Mouse (Mus musculus) kidney, postnatal 25 days (tissue): ENCODE measurements around the gene Cep78.

Source experiments
- DNase-seq, 2 experiments: peaks; one replicate each; pipeline ENCODE4 v3.0.0; 2021; ENCODE audit warnings: mixed read lengths in 2 of 2

The Cep78 gene

GRCm38 (mm10) chr19:15984449-15985171 is at the start of gene Cep78:
Gene Cep78, minus strand, starts transcription at chr19:15984989.
- peak; percentile 90 to 93 for DNase-seq

GRCm38 (mm10) chr19:16031276-16031675 is 46.5 kb upstream of the Cep78 start:
- no peak for DNase-seq

GRCm38 (mm10) chr19:16029253-16029771 is 44.5 kb upstream of the Cep78 start:
- peak; percentile 33 to 44 for DNase-seq

GRCm38 (mm10) chr19:16028746-16029252 is 44.0 kb upstream of the Cep78 start:
- DNase-seq = no peak

- no peak for DNase-seq
These were observed 43.3 kb upstream of the Cep78 start for GRCm38 (mm10) chr19:16027876-16028670.

- no peak for DNase-seq
These were observed 41.5 kb upstream of the Cep78 start for GRCm38 (mm10) chr19:16026276-16026675.

GRCm38 (mm10) chr19:16022178-16022577 is 37.4 kb upstream of the Cep78 start:
- DNase-seq = no peak

GRCm38 (mm10) chr19:16016171-16016570 is 31.4 kb upstream of the Cep78 start:
- DNase-seq = no peak

- no peak for DNase-seq
These were observed 30.6 kb upstream of the Cep78 start for GRCm38 (mm10) chr19:16015191-16015968.

- DNase-seq = no peak
These were observed 25.1 kb upstream of the Cep78 start for GRCm38 (mm10) chr19:16009746-16010337.

GRCm38 (mm10) chr19:16009111-16009510 is 24.3 kb upstream of the Cep78 start:
- no peak for DNase-seq

- no peak for DNase-seq
These were observed 22.3 kb upstream of the Cep78 start for GRCm38 (mm10) chr19:16007131-16007530.

- peak in 1 of 2 experiments; percentile 75 for DNase-seq
These were observed 13.4 kb upstream of the Cep78 start for GRCm38 (mm10) chr19:15998157-15998556.

- no peak for DNase-seq
These were observed 12.2 kb upstream of the Cep78 start for GRCm38 (mm10) chr19:15996901-15997564.

GRCm38 (mm10) chr19:15990102-15990501 is 5.3 kb upstream of the Cep78 start:
- DNase-seq = no peak

GRCm38 (mm10) chr19:15985172-15985713 is 454 bp upstream of the Cep78 start:
- DNase-seq = no peak

- no peak for DNase-seq
These were observed 947 bp downstream of the Cep78 start for GRCm38 (mm10) chr19:15983739-15984344.

GRCm38 (mm10) chr19:15982926-15983738 is 1.7 kb downstream of the Cep78 start:
- DNase-seq = no peak

GRCm38 (mm10) chr19:15981861-15982260 is 2.9 kb downstream of the Cep78 start:
- DNase-seq = peak; percentile 69 to 81

GRCm38 (mm10) chr19:15973365-15973764 is 11.4 kb downstream of the Cep78 start:
- no peak for DNase-seq
